ENCODE assay signal across 7 mouse cellular contexts in the genomic region with DNA sequence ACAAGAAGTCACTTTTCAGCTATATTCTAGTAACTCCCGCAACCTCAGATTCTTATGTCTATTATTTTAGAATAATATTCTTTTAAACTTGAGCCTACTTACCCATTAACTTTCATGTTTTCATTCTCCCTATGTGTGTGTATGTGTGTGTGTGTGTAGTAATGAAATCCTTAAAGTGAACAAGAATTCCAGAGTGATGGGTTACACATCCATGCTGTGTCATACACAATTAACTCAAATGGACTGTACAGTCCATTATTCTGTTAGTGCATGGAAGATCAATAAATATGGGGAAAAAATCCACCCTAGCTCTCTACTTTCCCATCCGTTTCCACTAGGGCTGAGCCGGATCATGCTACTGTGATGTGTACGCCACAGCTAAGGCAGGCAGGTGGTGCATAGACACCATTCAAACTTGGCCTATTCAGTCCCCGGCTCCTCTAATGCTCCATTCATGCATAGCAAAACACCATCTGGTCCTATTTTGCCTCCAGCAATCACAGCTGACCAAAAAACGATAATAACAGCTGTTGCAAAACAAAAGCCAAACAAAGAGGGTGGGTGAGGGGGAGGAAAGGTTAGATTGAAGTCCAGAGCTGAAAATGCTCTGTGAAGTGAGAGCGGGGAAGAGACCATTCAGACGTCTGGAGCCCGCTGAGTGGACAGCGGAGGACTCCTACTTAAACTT.
DNase-seq lines count a peak whose midpoint lies in the region; ATAC-seq lines count a peak whose summit lies in the region.

No protein-coding gene starts in this region.

- peak; percentile 80 for DNase-seq in brain, adult 2 months (ENCODE audit: low read depth, low spot score)
- DNase-seq in cerebellum, adult 9-11 months: peak; percentile 66
- peak; percentile 11 for DNase-seq in heart, postnatal 4 days
- no peak for DNase-seq in thymus, postnatal 4 days
- DNase-seq in adrenal gland, adult 18-20 months (ENCODE audit: low spot score in 2 of 2): no peak
- DNase-seq in adrenal gland, postnatal 25 days: no peak

- H3K4me1 ChIP-seq in limb, embryonic 13.5 days: peaks cover 20% of the 10 kb centered on the region; the same call in 1 of the 2 replicates

- no peak overlapping the region for H3K27ac ChIP-seq in limb, embryonic 13.5 days

- ATAC-seq in limb, embryonic 13.5 days (ENCODE audit: low FRiP score, low read depth): peak; percentile 79

- H3K4me2 ChIP-seq in limb, embryonic 13.5 days (replicated peaks): no peak overlapping the region

- H3K9ac ChIP-seq in limb, embryonic 13.5 days: no peak overlapping the region

- peaks cover 14% of the 10 kb centered on the region for H3K36me3 ChIP-seq in limb, embryonic 13.5 days

- no peaks in the 10 kb centered on the region for H3K9me3 ChIP-seq in limb, embryonic 13.5 days

- whole genome bisulfite sequencing in limb, embryonic 13.5 days: 46% methylated on average over 10 of the region's 10 CpGs

- no peak overlapping the region for H3K4me3 ChIP-seq in limb, embryonic 13.5 days

- peaks cover 31% of the 10 kb centered on the region for H3K27me3 ChIP-seq in limb, embryonic 13.5 days

Comparison
In these comparisons a context has a peak if more than half of its experiments do, and no peak if none do; other contexts are left out.
1. DNase-seq: peak in brain, adult 2 months (single experiment), cerebellum, adult 9-11 months (single experiment) and heart, postnatal 4 days (single experiment); none in thymus, postnatal 4 days (single experiment), adrenal gland, adult 18-20 months (0 of 2) and adrenal gland, postnatal 25 days (single experiment).